Mouse (Mus musculus): ENCODE results near the gene Nfkb2. TPM values are rescaled to one million over a fixed set of nuclear protein-coding genes. Genes with fewer than 3 reads are reported as not detected.

Gene Nfkb2
- total RNA-seq, 2 experiments from 2014 or later: 7.3 to 8.6 TPM

DNA sequence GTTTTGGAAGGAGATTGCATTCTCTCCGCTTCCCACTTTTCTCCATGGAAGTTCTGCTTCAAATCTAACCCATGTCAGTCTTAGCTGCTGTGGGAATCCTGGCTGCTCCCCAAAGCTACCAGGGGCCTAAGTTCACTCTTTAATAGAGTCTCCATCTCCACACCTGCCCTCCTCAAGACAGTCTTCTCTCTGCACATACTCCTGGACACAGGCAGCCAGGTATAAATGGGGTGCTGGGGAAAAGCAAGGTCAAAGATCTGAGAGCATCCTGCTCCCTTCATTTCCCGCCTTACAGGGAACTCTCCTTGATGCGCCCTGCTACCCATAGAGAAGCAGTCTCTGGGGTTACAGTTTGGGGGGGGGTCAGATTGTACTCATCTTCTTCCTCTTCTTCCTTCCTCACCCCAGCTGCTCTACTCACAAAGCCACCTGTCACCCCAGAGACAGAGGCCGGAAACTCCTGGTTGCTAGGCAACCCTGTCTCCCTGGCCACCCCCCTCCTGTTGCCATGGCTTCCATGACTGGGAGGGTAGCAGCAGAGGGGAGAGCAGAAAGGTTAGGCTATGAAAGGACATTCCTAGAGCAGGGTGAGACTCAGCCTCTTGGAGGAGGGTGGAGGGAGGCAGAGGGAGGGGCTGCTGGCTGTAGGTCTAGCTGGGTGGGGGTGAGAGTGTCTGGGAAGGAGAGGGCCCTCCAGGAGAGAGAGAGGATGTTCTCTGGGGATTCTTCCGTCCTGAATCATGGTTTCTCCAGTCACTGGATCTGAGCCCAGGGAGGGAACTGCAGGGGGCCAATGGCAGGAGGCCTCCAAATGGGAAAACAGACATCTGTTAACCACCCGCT is 17.2 kb downstream of the Nfkb2 start:
- intact Hi-C loops (cut with DNase I): no loop called here
- peak in 1 of 2 experiments; percentile 6 for DNase-seq

DNA sequence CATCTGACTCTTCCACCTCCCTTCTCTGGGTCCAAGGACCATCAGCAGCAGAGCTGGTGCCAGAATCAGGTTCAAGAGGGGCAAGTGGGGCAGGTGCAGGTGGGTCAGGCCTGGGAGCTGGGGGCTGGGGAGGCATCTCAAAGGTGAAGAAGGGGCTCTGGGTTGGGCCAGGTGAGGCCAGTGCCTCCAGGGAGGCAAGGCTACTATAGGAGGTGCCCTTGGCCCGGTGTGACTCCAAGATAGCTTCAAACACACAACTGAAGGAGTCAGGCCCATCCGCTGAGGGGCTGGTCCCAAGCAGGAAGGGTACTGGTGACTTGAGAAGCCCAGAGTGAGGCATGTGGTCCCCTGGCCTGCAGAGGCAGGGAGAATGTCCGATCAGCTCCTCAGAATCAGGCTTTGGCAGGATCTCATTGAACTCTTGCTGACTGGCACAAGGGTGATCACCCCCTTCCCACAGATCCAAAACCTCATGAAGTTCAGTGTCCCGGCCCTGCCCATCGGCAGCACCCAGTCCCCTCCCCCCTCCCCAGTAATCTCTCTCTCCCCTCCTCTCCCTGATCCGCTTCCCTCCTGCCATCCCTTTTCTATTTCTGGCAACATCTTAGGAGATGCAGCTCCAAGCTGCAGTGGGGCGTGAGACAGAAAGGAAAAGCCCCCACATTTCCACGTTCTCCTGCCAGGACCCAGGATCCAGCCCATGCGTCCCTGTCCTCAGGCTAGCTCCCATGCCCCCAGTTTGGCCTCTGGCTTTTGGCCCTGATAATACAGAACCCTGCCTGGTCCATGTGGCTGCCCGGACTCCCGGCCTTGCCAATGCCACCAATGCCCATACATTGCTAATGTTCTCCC is 18.2 kb downstream of the Nfkb2 start:
- DNase-seq: no peak
- intact Hi-C loops (cut with DNase I): no loop called here

DNA sequence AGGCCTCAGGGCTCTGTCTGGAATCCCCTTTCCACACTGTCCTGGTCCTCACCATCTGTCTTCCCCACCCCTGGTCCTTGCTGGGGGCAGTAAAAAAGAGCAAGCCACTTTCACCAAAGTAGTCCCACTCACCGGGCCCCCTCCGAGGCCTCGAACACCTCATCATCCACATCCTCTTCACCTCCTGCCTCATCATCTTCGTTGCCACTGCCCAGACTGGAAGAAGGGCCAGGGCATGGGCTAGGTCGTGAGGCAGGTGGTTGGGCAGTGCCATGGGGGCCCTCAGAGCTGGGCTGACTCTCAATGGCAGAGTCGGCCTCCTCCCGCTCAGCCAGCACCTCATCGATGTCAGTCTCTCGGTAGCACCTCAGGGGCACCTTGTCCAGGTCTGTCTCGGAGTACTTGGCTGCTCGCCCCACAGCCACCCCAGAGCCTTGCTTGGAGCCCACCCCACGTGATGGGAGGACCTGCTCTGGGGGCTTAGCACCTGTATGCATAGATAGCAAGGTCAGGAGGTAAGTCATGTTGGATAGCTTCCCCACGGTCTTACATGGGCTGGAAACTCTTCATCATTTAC is 19.0 kb downstream of the Nfkb2 start:
- DNase-seq: no peak
- intact Hi-C loops (cut with DNase I): no loop called here

- intact Hi-C loops (cut with DNase I): no loop called here
- DNase-seq: no peak
Observed at GRCm38 (mm10) chr19:46323716-46324115, 19.6 kb downstream of the Nfkb2 start.

- no peak for DNase-seq
- intact Hi-C loops (cut with DNase I): no loop called here
Observed at GRCm38 (mm10) chr19:46324366-46324765, 20.2 kb downstream of the Nfkb2 start.

GRCm38 (mm10) chr19:46324918-46325317 is 20.8 kb downstream of the Nfkb2 start:
- no peak for DNase-seq
- intact Hi-C loops (cut with DNase I): no loop called here

DNA sequence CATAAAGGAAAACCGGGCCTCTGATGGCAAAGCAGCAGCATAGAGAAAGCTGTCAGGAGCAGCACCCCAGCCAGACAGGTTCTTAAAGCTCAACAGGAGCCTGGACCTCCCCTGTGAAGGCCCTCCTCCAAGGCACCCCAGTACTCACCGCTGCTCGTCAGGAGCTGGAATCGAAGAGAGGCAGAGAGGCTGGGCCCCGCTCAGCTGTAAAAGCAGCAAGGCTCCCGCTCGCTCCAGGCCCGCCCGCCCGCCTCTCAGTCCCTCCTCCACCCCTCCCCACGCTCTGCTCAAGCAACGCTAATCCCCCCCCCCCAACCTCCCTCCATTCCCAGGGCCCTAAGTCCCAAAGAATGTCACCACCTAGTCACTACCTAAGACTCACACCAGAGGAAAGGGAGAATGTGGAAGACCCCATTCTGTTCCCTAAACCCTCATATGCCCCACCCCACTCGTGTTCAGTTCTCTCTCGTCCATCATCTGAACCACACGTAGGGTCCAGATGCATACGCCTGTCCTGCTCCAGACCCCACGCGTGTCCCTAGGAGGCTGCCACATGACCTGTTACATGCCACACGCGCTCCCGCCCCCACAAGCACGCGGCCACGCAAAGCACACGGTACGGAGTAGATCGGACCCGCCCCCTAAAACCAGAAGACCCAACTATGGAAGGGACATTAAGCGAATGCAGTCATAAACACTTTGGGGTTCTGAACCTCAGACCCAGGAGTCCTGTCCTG is 22.1 kb downstream of the Nfkb2 start:
- intact Hi-C loops (cut with DNase I): loop anchor here (2.0 kb wide), 1 partner anchor 15 kb away; no protein-coding TSS in a partner anchor
- DNase-seq: no peak

DNA sequence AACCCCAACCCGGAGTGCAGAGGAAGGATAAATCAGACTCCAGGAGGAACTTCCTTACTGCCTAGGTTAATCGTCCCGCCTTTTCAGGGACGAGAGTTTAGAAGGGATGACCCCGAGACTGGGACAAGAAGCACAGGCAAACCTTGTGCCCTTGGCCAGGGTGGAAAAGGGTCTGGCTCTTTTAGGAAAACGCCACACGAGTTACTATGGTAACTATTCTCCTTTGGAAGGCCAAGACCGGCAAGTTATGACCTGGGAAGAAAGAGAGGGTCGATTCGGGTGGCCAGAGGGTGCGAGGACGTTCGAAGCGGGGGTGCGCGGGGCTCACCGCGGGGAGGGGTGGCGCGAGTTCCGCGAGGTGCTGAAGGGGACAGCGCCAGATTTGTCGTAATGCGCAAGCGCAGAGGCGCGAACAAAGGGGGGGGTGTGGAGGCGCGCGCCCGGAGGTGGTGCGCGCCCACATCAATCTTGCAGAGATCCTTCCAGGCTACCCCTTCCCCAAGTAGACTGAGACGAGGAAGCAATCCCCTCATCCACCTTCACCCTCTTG is 22.7 kb downstream of the Nfkb2 start, which contains the start of gene Psd:
Psd (minus strand) TSS at position 401 of the 550 bp plus-strand sequence.
- intact Hi-C loops (cut with DNase I): loop anchor here (2.0 kb wide), 1 partner anchor 16 kb away; no protein-coding TSS in a partner anchor
- DNase-seq: no peak

- no peak for DNase-seq
- intact Hi-C loops (cut with DNase I): loop anchor here (2.0 kb wide), 1 partner anchor 17 kb away; no protein-coding TSS in a partner anchor
Observed at GRCm38 (mm10) chr19:46327531-46328064, 23.5 kb downstream of the Nfkb2 start.

DNA sequence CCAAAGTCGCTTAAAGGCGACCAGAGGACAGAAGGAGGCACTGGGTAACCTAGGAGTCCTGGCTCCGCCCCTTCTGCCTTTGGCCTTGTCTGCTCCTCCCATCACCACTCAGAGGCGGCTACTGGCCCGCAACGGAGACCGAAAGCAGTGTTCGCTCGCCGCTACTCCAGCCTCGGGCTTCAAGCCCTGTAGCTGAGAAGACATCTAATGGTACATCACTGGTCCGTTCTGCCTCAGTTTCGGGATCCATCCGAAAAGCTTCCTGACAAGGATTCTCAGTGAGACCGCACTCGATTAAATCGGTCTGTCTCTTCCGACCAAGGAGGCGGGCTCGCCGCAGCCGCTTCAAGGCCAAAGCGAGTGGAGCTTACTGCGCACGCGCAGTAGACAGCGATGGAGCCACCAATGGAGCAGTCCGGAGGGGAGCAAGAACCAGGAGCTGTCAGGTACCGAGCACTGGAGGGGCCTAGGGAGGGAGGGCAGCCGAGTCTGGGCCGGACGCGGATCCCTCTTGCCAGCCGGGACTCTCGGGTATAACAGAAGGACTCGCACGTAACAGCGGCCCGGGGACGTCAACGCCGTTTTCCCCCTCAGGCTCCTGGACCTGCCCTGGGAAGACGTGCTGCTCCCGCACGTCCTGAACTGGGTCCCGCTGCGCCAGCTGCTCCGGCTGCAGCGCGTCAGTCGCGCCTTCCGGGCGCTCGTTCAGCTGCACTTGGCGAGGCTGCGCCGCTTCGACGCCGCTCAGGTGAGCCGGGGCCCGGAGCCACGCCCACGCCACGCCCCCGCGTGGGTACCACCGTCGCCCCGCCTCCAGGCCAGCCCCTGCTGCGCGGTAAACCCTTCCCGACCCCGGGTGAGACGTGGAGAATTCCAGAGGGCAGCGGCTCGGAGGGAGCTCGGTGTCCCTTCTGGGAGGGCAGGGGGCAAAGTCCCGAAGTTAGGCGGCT is 24.2 kb downstream of the Nfkb2 start, which contains the start of gene Fbxl15:
Fbxl15 (plus strand) TSS at position 104 of the 950 bp plus-strand sequence.
- intact Hi-C loops (cut with DNase I): no loop called here
- DNase-seq: peak; percentile 91 to 95

- intact Hi-C loops (cut with DNase I): no loop called here
- DNase-seq: no peak
Observed at GRCm38 (mm10) chr19:46329031-46329641, 25.0 kb downstream of the Nfkb2 start.

GRCm38 (mm10) chr19:46329951-46330350 is 25.8 kb downstream of the Nfkb2 start:
- intact Hi-C loops (cut with DNase I): no loop called here
- peak; percentile 65 to 68 for DNase-seq

GRCm38 (mm10) chr19:46330696-46331095 is 26.6 kb downstream of the Nfkb2 start:
- no peak for DNase-seq
- intact Hi-C loops (cut with DNase I): no loop called here

DNA sequence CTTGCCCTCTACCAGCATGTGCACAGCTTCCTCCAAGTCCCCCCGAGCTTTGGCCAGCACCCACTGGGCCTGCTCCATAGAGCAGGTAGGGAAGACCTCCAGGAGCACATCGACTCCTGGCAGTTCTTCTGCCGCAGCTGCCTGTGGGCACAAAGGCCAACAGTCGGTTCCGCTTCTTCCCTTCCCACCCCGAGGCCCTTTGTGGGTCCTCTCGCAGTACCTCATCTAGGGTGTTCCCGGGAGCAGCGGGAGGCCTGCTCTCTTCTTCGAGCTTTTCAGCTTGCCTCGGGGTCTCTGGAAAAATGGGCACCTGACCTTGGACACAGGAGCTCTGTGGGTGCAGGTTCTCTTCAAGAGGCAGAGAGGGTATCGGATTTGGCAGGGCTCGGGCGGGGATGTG is 27.2 kb downstream of the Nfkb2 start:
- no peak for DNase-seq
- intact Hi-C loops (cut with DNase I): no loop called here

GRCm38 (mm10) chr19:46331936-46332335 is 27.8 kb downstream of the Nfkb2 start:
- intact Hi-C loops (cut with DNase I): no loop called here
- DNase-seq: no peak

GRCm38 (mm10) chr19:46332721-46333339 is 28.7 kb downstream of the Nfkb2 start:
- intact Hi-C loops (cut with DNase I): no loop called here
- no peak for DNase-seq

- intact Hi-C loops (cut with DNase I): no loop called here
- DNase-seq: no peak
Observed at GRCm38 (mm10) chr19:46333906-46334305, 29.8 kb downstream of the Nfkb2 start.
